Mouse (Mus musculus) stomach, embryonic 15.5 days (tissue): ENCODE measurements around the gene Sh2d3c. TPM values are rescaled to one million over a fixed set of nuclear protein-coding genes. Genes with fewer than 3 reads are reported as not detected.

Experiments
- ATAC-seq: fragments of 200-750 bp; cut with Nextera tagmentation; 2 replicates; pipeline ENCODE4 v1.8.0; 2017; ENCODE audit warnings: low read depth, moderate number of reproducible peaks, moderate TSS enrichment; ENCODE audit not compliant: insufficient read depth, low FRiP score
- H3K27ac ChIP-seq: fragments of 300-500 bp; sonication (generic); 2 replicates; pipeline ENCODE4 v1.5.1; 2015; ENCODE audit warnings: mild to moderate bottlenecking, inconsistent platforms
- H3K27me3 ChIP-seq: fragments of 300-500 bp; sonication (generic); replicated peaks from 2 replicates; pipeline ENCODE4 v1.6.1; 2015; ENCODE audit warnings: inconsistent platforms
- H3K36me3 ChIP-seq: fragments of 300-500 bp; sonication (generic); 2 replicates; pipeline ENCODE4 v1.6.1; 2015; ENCODE audit warnings: inconsistent platforms
- H3K4me1 ChIP-seq: fragments of 300-500 bp; sonication (generic); 2 replicates; pipeline ENCODE4 v1.6.1; 2015; ENCODE audit warnings: inconsistent platforms
- H3K4me2 ChIP-seq: fragments of 300-500 bp; sonication (generic); 2 replicates; pipeline ENCODE4 v1.6.1; 2015; ENCODE audit warnings: mild to moderate bottlenecking, inconsistent platforms
- H3K4me3 ChIP-seq: fragments of 300-500 bp; sonication (generic); replicated peaks from 2 replicates; pipeline ENCODE4 v1.5.1; 2015; ENCODE audit warnings: inconsistent platforms
- H3K9ac ChIP-seq: fragments of 300-500 bp; sonication (generic); 2 replicates; pipeline ENCODE4 v1.6.1; 2015; ENCODE audit warnings: inconsistent platforms
- H3K9me3 ChIP-seq: fragments of 300-500 bp; sonication (generic); 2 replicates; pipeline ENCODE4 v1.6.1; 2016; ENCODE audit warnings: inconsistent platforms
- WGBS: fragments of 180-500 bp; shearing (Covaris S2); methylation state at CpG from one replicate; pipeline ENCODE4 v1.1.7; 2015; 5-methylcytosine and 5-hydroxymethylcytosine counted together
- polyA plus RNA-seq: library from polyadenylated mRNA; unstranded; fragments of >200 nt; fragmentation: Nextera tagmentation; extraction: Ambion mirVana; gene quantifications from 2 replicates; pipeline ENCODE4 v1.2.1, GENCODE M21; 2015

The Sh2d3c gene
- polyA plus RNA-seq, 1 experiment from 2014 or later = 26.2 TPM

DNA sequence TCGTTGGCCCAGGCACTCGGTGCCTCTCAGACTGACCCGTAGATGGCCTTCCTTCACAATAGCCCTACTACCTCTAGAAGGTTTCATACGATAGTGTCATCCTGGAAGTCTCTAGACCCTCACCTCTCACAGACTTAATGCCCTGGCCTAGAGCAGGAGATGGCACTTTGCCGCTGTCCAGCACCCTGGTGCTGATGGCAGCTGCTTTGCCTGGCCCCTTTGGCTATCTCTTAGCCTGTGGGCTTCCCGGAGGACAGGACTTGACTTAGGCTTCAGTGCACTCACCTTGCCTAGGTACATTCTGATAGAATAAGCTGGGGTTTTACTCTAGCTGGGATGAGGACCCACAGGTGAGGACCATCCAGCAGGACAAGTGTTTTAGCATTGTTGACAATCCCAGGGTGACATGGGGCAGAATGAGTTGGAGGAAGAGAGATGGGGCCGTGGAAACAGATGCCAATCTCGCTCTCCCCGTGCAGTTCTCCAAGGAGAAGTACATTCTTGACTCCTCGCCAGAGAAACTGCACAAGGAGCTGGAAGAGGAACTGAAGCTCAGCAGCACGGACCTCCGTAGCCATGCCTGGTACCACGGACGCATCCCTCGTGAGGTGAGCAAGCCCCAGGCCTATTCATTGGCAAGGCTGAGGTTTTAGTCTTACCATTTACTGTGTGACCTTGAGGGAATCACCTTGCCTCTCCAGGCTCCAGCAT, 23.6 kb downstream of the Sh2d3c start:
- H3K4me3 ChIP-seq = no peak overlapping the region
- H3K9me3 ChIP-seq = no peaks in the 10 kb centered on the region
- no peak overlapping the region for H3K27ac ChIP-seq
- no peak for ATAC-seq
- peaks cover 13% of the 10 kb centered on the region for H3K4me1 ChIP-seq
- H3K9ac ChIP-seq = no peak overlapping the region
- WGBS = 68% methylated on average over 15 of the region's 15 CpGs
- peaks cover 9% of the 10 kb centered on the region; the same call in 1 of the 2 replicates for H3K36me3 ChIP-seq
- peaks cover 15% of the 10 kb centered on the region for H3K27me3 ChIP-seq
- no peak overlapping the region for H3K4me2 ChIP-seq

DNA sequence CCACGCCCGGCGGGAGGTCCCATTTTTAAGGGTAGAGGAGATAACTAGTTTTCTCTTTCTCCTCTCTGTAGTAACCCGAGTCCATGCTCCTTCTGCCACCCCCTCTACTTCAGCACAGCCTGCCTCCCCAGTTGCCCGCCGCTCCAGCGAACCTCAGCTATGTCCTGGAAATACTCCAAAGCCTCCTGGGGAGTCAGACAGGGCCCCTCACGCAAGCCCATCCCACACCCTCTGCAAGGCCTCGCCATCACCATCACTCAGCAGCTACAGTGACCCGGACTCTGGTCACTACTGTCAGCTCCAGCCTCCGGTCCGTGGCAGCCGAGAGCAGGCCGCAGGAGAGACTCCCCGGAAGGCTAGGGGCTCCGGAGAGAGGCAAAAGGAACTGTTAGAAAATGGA, 28.2 kb downstream of the Sh2d3c start:
- no peak overlapping the region for H3K4me2 ChIP-seq
- peaks cover 16% of the 10 kb centered on the region; the same call in 1 of the 2 replicates for H3K36me3 ChIP-seq
- no peak overlapping the region for H3K9ac ChIP-seq
- H3K9me3 ChIP-seq = no peaks in the 10 kb centered on the region
- no peak for ATAC-seq
- no peaks in the 10 kb centered on the region for H3K27me3 ChIP-seq
- H3K27ac ChIP-seq = no peak overlapping the region
- 86% methylated on average over 16 of the region's 16 CpGs for WGBS
- no peak overlapping the region for H3K4me3 ChIP-seq
- peaks cover 5% of the 10 kb centered on the region; the same call in 1 of the 2 replicates for H3K4me1 ChIP-seq

DNA sequence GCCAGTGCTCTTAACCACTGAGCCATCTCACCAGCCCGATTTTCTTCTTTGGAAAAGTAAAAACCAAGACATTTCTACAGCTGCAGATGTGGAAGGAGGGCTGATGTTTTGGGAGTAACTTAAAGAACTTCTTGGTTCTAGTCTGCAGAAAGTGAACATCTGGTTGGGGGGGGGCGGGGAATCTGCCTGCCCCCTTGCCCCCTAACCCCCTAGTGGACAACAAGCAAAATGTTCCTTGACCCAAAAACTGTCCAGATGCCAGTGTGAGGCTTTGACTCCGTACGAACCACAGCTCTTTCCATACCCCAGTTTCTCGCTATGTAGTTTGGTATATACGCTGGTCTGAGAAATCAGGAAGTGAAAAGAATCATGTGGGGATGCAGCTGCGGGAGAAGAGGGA, 29.3 kb downstream of the Sh2d3c start:
- ATAC-seq = no peak
- WGBS = 74% methylated on average over 7 of the region's 7 CpGs
- peaks cover 23% of the 10 kb centered on the region; the same call in 1 of the 2 replicates for H3K36me3 ChIP-seq

DNA sequence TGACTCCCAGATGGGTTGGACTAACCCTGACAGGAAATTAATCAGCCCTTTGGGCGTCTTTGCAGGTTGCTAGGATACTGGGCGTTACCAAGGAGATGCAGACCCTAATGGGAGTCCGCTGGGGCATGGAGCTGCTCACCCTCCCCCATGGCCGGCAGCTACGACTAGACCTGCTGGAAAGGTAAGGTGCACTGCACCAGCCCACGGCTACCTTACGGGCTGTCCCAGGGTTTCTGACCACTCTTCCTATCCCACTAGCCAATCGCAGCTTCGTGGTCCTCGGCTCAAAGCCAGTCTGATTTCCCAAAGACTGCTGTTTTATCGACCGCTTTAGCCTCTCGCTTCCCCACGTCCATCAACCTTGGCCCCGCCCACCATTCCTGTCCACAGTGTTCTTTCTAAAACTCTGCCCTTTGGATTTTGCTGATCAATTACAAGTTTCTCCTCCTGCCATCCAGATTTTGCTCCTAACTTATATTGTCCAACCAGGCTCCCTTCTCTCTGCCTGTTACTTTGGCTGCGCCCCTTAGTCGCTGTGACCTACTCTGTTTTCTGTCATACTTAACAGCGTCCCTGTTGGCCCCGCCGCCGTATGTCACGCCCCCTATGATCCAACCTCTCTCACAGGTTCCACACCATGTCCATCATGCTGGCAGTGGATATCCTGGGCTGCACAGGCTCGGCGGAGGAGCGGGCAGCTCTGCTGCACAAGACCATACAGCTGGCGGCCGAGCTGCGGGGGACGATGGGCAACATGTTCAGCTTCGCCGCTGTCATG, 30.2 kb downstream of the Sh2d3c start:
- Histone ChIP-seq H3K4me3 (peak overlapping the region; percentile 38), H3K27me3 (no peaks in the 10 kb centered on the region), H3K9ac (no peak overlapping the region), H3K27ac (peak overlapping the region; percentile 51; the same call in 1 of the 2 replicates), H3K4me1 (peaks cover 5% of the 10 kb centered on the region; the same call in 1 of the 2 replicates), H3K4me2 (peak overlapping the region; percentile 52), H3K9me3 (no peaks in the 10 kb centered on the region), H3K36me3 (peaks cover 19% of the 10 kb centered on the region; the same call in 1 of the 2 replicates)
- WGBS = 30% methylated on average over 31 of the region's 31 CpGs
- peak; percentile 91 for ATAC-seq

More for the DNA sequence above, 29.3 kb downstream of the Sh2d3c start:
- Histone ChIP-seq H3K4me1 (peaks cover 5% of the 10 kb centered on the region; the same call in 1 of the 2 replicates), H3K4me2 (0 out of 2 replicates have a peak overlapping the region, but pooled peaks have one; percentile 52), H3K9me3 (no peaks in the 10 kb centered on the region), H3K27me3 (no peaks in the 10 kb centered on the region), H3K9ac (no peak overlapping the region), H3K4me3 (no peak overlapping the region), H3K27ac (no peak overlapping the region)

DNA sequence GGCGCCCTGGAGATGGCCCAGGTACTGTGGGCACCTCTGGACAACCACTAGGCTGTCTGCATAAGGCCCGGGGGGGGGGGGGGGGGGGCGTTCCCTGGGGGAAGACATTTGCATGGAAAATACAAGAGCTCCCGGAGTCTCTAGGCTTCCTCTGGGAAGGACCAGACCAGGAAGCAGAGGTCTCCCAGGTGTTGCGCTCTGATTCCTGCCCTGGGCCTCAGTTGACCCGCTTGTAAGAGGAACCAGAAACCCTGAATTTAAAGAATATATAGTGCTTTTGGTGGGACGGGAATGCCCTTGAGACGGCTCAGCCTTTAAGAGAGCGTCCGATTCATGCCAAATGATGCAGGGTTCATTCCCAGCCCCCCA, 30.8 kb downstream of the Sh2d3c start:
- Histone ChIP-seq H3K9ac (0 out of 2 replicates have a peak overlapping the region, but pooled peaks have one; percentile 12), H3K36me3 (0 out of 2 replicates have a peak, but pooled peaks cover 19% of the 10 kb centered on the region), H3K9me3 (no peaks in the 10 kb centered on the region), H3K27ac (peak overlapping the region; percentile 51; the same call in 1 of the 2 replicates), H3K4me1 (peaks cover 5% of the 10 kb centered on the region; the same call in 1 of the 2 replicates), H3K4me2 (peak overlapping the region; percentile 52), H3K4me3 (peak overlapping the region; percentile 38), H3K27me3 (no peaks in the 10 kb centered on the region)
- no peak for ATAC-seq
- WGBS = 40% methylated on average over 9 of the region's 10 CpGs

DNA sequence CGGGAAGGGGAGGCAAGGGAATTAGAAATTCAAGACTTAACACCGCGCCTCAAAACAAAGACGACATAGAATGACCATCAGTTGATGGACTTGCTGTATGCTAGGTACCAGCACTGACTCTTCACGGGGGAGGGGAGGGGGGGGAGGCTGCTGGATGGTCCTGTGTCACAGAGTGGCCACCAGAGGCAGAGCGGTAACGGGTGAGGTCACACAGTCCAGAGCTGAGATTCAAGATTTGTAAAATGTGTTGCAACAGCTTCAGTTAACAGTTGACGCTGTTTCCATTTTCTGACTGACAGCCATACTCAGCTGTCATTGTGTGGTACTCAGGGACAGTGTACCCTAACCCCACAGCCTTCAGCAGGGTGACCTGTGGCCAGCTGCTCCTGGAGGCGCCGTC, 31.3 kb downstream of the Sh2d3c start:
- Histone ChIP-seq H3K27ac (no peak overlapping the region), H3K36me3 (0 out of 2 replicates have a peak, but pooled peaks cover 16% of the 10 kb centered on the region)
- no peak for ATAC-seq

DNA sequence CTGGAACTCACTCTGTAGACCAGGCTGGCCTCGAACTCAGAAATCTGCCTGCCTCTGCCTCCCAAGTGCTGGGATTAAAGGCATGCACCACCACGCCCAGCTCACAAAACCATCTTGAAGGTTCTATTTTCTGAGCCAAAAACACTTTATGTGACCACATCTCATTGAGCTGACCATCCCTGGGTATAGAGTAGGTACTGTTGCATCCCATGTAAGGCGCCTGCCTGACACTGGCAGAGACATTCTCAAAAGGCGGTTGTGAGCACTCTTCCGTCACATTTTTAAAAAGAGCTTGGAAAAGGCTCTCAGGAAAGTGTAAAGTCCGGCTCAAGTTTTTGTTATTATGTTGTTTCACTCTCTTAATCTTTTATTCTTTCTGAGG, 35.8 kb downstream of the Sh2d3c start:
- Histone ChIP-seq H3K4me3 (no peak overlapping the region), H3K9ac (no peak overlapping the region), H3K4me1 (no peaks in the 10 kb centered on the region; the same call in 1 of the 2 replicates), H3K27ac (no peak overlapping the region), H3K4me2 (peak overlapping the region; percentile 30; the same call in 1 of the 2 replicates), H3K27me3 (no peaks in the 10 kb centered on the region), H3K9me3 (no peaks in the 10 kb centered on the region), H3K36me3 (peaks cover 18% of the 10 kb centered on the region)
- 36% methylated on average over 6 of the region's 6 CpGs for WGBS
- ATAC-seq = no peak

More for the DNA sequence above, 31.3 kb downstream of the Sh2d3c start:
- peak overlapping the region; percentile 38 for H3K4me3 ChIP-seq
- peaks cover 5% of the 10 kb centered on the region; the same call in 1 of the 2 replicates for H3K4me1 ChIP-seq
- H3K9me3 ChIP-seq = no peaks in the 10 kb centered on the region
- no peaks in the 10 kb centered on the region for H3K27me3 ChIP-seq
- no peak overlapping the region for H3K9ac ChIP-seq
- H3K4me2 ChIP-seq = peak overlapping the region; percentile 52; the same call in 1 of the 2 replicates
- WGBS = 72% methylated on average over 10 of the region's 10 CpGs

DNA sequence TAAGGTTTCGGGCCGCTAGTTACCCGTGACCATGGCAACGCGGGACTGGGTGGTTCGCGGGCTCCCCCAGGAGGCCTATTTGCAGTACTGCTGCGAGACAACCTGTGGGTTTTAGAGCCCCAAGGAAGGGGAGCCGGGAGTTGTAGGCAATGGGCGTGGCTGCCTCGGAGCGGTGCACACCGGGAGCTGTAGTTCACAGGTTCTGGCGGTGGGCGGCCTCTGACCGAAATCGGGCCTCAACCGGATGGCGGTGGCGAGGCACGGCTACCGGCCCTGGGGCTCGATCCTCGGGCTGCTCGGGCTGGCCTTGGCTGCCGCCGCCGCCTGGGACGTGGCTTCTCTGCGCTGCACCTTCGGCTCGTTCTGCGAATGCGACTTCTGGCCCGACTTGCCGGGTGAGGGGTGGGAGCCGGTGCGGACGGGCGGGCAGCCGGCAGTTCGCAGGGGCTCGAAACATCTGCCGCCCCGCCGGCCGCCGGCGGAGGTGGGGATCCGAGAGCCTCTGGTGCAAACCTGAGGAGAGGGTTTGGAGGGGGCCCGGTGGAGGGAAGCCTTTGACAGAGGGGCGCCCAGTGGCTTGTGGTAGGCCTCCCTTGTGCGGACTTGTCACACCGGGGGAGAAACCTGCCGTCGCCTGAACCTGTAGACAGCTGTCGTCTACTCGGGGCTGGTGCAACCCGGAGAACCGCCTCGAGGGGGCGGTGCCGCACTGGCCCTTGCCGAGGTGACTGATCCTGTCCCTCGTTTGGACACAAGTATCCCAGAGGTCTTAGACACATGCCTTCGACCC, 36.4 kb downstream of the Sh2d3c start, which contains the start of gene Tor2a:
TSS of gene Tor2a (plus strand) at position 179 of the 790 bp plus-strand sequence.
- Histone ChIP-seq H3K4me3 (peak within 1 kb of the TSS; percentile 87), H3K9ac (peak within 1 kb of the TSS; percentile 81), H3K36me3 (peaks cover 18% of the 10 kb centered on the region), H3K4me1 (no peaks in the 10 kb centered on the region; the same call in 1 of the 2 replicates), H3K4me2 (peak within 1 kb of the TSS; percentile 62), H3K27ac (peak within 1 kb of the TSS; percentile 92), H3K9me3 (no peaks in the 10 kb centered on the region), H3K27me3 (no peaks in the 10 kb centered on the region)
- under 1% methylated on average over 66 of the region's 66 CpGs for WGBS
- peak; percentile 95 for ATAC-seq

DNA sequence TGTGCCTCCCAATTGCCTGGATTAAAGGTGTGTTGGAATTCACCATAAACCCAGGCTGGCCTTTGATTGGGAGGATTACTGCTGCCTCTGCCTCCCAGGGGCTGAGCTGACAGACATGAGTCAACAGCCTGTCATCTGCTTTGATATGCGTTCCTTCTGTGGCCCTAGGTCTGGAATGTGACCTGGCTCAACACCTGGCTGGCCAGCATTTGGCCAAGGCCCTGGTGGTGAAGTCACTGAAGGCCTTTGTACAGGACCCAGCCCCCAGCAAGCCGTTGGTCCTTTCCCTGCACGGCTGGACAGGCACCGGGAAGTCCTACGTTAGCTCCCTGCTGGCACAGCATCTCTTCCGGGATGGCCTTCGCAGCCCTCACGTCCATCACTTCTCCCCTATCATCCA, 37.6 kb downstream of the Sh2d3c start:
- 64% methylated on average over 8 of the region's 8 CpGs for WGBS
- Histone ChIP-seq H3K9me3 (no peaks in the 10 kb centered on the region), H3K27ac (no peak overlapping the region), H3K4me1 (no peaks in the 10 kb centered on the region; the same call in 1 of the 2 replicates), H3K4me2 (no peak overlapping the region), H3K27me3 (no peaks in the 10 kb centered on the region), H3K4me3 (no peak overlapping the region), H3K36me3 (peaks cover 11% of the 10 kb centered on the region), H3K9ac (no peak overlapping the region)
- ATAC-seq = no peak

DNA sequence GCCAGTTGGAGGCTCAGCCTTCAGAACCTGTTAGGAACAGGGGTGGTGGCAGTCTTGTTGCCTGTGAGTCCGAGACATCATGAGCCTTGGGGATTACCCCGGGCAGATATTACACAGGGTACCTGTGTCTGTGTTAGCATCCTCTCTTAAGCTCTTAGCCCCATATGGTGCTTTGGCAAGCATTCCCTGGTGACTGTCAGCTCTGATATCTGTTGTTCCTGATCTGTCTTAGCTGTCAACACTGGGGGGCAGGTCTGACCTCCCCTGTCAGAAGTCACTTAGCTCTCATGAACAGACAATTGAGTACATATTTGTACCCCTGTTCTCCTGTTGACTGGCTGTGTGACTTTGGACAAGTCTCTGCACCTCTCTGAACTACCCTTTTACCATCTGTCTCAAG, 38.1 kb downstream of the Sh2d3c start:
- no peaks in the 10 kb centered on the region; the same call in 1 of the 2 replicates for H3K4me1 ChIP-seq
- H3K4me2 ChIP-seq = no peak overlapping the region
- no peak overlapping the region for H3K27ac ChIP-seq
- H3K9me3 ChIP-seq = no peaks in the 10 kb centered on the region
- no peaks in the 10 kb centered on the region for H3K27me3 ChIP-seq
- H3K4me3 ChIP-seq = no peak overlapping the region
- ATAC-seq = no peak
- H3K9ac ChIP-seq = no peak overlapping the region
- peaks cover 11% of the 10 kb centered on the region for H3K36me3 ChIP-seq
- WGBS = 89% methylated on average over 2 of the region's 2 CpGs

DNA sequence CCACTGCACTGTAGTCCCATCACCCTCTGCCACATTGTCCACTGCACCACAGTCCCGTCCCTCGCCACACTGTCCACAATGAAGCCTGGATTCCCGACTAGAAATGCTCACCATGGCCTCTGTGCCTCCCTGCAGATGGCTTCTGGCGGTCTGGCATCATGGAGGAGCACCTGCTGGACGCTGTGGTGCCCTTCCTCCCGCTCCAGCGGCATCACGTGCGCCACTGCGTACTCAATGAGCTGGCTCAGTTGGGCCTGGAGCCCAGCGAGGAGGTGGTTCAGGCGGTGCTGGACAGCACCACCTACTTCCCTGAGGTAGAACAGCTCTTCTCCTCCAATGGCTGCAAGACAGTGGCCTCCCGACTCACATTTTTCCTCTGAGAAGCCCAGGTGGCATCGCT, 40.5 kb downstream of the Sh2d3c start:
- H3K9me3 ChIP-seq = no peaks in the 10 kb centered on the region
- H3K4me1 ChIP-seq = no peaks in the 10 kb centered on the region; the same call in 1 of the 2 replicates
- peaks cover 4% of the 10 kb centered on the region for H3K36me3 ChIP-seq
- H3K9ac ChIP-seq = no peak overlapping the region
- H3K4me2 ChIP-seq = no peak overlapping the region
- WGBS = 87% methylated on average over 14 of the region's 14 CpGs
- H3K27me3 ChIP-seq = no peaks in the 10 kb centered on the region
- no peak overlapping the region for H3K27ac ChIP-seq
- no peak overlapping the region for H3K4me3 ChIP-seq
- no peak for ATAC-seq
